Mouse (Mus musculus): ENCODE results near the gene Zfp691. TPM values are rescaled to one million over a fixed set of nuclear protein-coding genes. Genes with fewer than 3 reads are reported as not detected.

Gene Zfp691
- total RNA-seq, 2 experiments from 2014 or later: 16.8 to 26.4 TPM

DNA sequence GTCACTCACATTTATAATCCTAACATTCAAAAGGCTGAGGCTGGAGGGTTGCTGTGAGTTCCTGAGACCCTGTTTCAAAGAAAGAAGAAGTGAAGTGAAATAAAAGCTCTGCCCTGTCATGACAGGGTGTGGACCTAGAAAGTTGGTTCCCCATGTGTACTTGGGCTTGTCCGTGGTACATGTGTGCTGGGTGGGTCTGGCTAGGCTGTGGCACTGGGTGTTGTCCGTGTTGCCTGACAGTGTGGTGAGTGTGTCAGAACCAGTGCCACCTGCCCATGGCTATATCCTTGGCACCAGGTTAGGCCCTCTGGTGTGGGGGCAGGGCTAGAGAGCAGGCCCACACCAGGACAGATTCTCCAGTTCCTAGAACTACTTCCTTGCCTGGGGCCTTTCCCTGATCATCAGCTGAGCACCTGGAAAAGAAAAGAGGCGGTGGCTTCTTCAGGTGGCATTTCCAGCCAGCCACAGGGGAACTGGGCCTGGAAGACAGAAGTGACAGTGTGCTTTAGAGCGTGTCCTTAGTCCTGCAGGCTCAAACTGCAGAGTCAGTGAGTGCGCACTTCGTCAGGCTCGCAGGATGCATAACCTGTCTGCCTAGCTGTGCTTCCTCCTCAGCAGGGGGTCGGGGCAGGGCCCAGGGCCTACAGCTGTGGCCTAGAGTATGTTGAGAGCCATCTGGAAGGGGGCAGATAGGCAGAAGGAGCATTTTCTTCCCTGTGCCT lies 42.6 kb downstream of the Zfp691 start:
- Histone ChIP-seq H3K27ac (no peak overlapping the region), H3K4me3 (no peak overlapping the region)
- intact Hi-C loops (cut with DNase I): no loop called here
- DNase-seq: no peak
- TF ChIP-seq CTCF (IDR thresholded peaks at IDR 0.05): no peak

DNA sequence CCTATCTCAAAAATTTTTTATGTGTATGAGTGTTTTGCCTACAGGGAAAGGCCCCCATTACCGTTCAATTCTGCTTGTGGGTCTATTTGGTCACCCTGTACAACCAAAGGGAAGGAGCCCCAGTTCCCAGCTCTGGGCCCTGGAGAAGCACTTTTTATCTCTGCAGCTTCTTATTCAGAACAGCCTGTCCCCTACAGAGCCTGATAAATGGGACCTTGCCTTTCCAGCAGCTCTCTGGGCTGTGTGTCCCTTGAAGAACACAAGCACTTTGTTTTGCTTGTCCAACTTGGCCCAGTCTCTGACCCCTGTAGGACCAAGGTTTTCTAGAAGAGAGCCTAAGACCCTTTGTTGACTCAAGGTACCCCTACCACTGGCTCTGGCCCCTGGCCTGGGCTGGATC lies 44.9 kb downstream of the Zfp691 start:
- H3K4me3 ChIP-seq: no peak overlapping the region
- no peak for TF ChIP-seq CTCF (IDR thresholded peaks at IDR 0.05)
- no peak for DNase-seq
- H3K27ac ChIP-seq: no peak overlapping the region
- intact Hi-C loops (cut with DNase I): no loop called here

DNA sequence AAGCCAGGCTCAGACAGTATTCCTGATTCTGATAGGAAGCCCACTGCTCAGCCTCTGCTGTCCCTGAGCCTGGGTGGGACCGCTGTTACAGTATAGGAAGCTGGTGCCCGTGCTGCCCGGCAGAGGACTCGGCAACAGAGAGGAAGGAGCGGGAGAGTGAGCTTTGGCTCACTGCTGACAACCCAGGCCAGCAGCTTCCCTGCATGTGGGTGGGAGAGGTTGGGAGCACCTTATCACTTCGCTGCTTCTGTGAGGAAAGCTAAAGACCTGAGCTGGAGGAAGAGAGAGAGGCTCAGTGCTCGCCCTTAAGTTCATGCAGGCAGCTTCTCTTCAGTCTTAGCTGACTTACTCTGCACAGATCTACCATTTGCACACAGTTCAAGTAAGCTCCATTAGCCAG lies 45.4 kb downstream of the Zfp691 start:
- Histone ChIP-seq H3K27ac (no peak overlapping the region), H3K4me3 (no peak overlapping the region)
- DNase-seq: no peak
- intact Hi-C loops (cut with DNase I): no loop called here
- no peak for TF ChIP-seq CTCF (IDR thresholded peaks at IDR 0.05)

- no peak overlapping the region for H3K4me3 ChIP-seq
- no peak overlapping the region for H3K27ac ChIP-seq
- intact Hi-C loops (cut with DNase I): no loop called here
- no peak for TF ChIP-seq CTCF (IDR thresholded peaks at IDR 0.05)
- DNase-seq: no peak
Measured at GRCm38 (mm10) chr4:119127229-119127628, 46.8 kb downstream of the Zfp691 start.

DNA sequence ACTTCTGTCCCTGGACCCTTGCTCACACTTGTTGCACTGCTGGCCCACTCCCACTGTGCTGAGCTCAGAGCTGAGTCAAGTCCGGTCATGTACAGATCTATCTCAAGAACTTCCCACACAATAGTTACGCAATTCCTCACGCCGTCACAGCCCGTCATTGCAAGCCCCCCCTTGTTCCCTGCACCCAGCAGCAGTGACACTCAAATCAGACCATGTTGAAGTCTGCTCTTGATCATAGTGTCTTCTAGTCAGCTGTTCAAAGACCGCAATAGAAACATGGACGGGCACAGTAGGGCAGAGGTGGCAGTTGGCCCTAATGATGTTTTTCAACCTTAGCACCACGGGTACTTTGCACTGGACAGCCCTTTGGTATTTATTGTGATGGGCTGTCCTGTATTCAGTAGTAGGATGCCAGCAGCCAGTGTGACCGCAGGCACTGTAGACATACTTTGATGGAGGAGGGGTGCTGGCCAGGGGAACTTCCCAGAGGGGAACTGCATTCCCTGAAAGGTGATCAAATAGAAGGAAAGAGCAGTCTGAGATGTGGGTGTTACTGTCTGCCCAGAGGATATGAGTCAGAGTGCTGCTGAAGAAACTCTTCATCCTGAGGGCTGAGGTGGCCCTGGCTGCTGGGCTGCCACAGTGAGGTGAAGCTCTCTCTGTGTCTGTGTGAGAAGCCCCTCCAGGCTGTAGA lies 48.3 kb downstream of the Zfp691 start:
- no peak overlapping the region for H3K4me3 ChIP-seq
- intact Hi-C loops (cut with DNase I): no loop called here
- TF ChIP-seq CTCF (IDR thresholded peaks at IDR 0.05): no peak
- DNase-seq: no peak
- H3K27ac ChIP-seq: no peak overlapping the region

DNA sequence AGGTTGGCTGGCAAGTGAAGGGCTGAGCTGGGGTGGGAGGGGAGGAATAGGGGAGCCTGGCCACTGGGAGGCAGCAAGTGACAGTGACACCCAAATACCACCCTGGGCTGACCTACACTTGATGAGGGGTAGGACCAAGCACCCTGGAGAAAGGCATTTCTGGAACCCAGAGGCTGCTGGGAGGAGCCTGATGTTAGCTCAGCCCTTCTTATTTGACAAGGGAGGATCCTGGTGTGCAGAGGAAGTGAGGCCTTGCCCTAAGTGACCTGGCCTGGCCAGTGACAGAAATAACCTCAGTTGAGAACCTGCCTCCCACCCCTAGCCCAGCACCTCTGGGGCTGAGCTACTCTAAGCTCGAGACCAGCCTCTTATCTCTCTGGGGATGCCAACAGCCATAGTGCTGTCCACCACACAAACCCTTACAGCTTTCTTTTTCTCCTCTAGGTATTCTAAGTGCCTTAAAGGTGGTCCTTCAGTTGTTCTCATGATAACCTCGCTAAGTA lies 49.2 kb downstream of the Zfp691 start:
- H3K27ac ChIP-seq: no peak overlapping the region
- no peak overlapping the region for H3K4me3 ChIP-seq
- intact Hi-C loops (cut with DNase I): no loop called here
- no peak for TF ChIP-seq CTCF (IDR thresholded peaks at IDR 0.05)
- no peak for DNase-seq

DNA sequence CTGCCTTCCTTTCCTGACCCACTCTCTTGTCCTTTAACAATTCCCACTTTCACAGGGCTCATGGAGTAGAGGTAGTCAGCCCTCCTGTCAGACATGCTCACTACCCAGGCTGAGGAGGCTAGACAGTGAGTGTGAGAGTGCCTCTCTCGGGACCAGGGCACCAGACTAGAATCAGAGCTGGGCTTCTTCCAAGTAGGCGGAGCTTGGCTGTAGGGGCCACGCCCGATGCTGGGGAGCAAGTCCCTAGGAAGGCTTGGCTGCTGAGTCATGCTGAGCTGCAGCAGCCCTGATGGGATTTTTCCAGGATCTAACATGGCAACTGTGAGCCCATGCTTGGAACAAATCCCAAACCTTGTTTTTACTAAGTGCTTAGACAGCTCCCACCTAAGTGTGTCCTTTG lies 52.7 kb downstream of the Zfp691 start:
- TF ChIP-seq CTCF (IDR thresholded peaks at IDR 0.05): no peak
- Histone ChIP-seq H3K27ac (no peak overlapping the region), H3K4me3 (no peak overlapping the region)
- DNase-seq: peak; percentile 83
- intact Hi-C loops (cut with DNase I): no loop called here

DNA sequence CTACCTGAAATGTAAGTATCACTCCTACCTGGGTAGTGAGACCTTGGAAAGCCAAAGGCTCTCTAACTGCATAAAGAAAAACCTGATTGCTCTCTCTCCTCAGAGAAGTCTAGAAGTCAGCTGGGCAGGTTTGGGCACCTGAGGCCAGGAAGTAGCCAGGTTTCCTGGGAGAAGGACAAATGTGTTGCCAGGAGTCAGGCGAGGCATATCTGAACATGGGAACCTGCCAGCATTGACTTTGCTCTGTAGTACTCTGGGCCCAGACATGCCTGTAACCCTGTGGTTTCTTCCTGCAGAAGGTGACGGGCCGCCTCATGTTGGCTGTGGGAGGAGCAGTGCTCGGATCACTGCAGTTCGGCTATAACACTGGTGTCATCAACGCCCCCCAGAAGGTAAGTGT lies 53.9 kb downstream of the Zfp691 start:
- intact Hi-C loops (cut with DNase I): no loop called here
- no peak overlapping the region for H3K27ac ChIP-seq

More for the DNA sequence above, 53.9 kb downstream of the Zfp691 start:
- no peak for DNase-seq
- no peak for TF ChIP-seq CTCF (IDR thresholded peaks at IDR 0.05)
- H3K4me3 ChIP-seq: no peak overlapping the region

Small RNA genes lying within 50 kb of the gene (microRNA-seq; reads per million reads assigned to microRNA genes)
- gene Mir1957a: not detected

Other genes with a start within 250 kb of the Zfp691 start
- not detected for gene Olfr1328, start 235.6 kb downstream of the Zfp691 start, total RNA-seq (2021)
- under 1 TPM; 0.28 to 0.64 TPM for gene Lao1, start 212.6 kb downstream of the Zfp691 start, total RNA-seq (2021)
- 1 to 10 TPM; 5.1 to 6.3 TPM for gene Slc2a1, start 65.5 kb downstream of the Zfp691 start, total RNA-seq (2021)
- not detected for gene Ermap, start 15.8 kb upstream of the Zfp691 start, total RNA-seq (2021)
- 10 to 100 TPM in 1 of 2 experiments, 1 to 10 TPM in 1; 9.7 to 11.9 TPM for gene Svbp, start 21.1 kb upstream of the Zfp691 start, total RNA-seq (2021)
- not detected for gene Tmem269, start 44.0 kb upstream of the Zfp691 start, total RNA-seq (2021)
- 10 to 100 TPM; 27.8 to 29.7 TPM for gene AU022252, start 58.5 kb upstream of the Zfp691 start, total RNA-seq (2021)
- gene P3h1, start 58.7 kb upstream of the Zfp691 start, total RNA-seq (2021): 10 to 100 TPM in 1 of 2 experiments, 1 to 10 TPM in 1; 9.6 to 12.7 TPM
- gene Cldn19, start 81.2 kb upstream of the Zfp691 start, total RNA-seq (2021): 1 to 10 TPM in 1 of 2 experiments, under 1 TPM in 1; 0.86 to 1.1 TPM
- 100 to 1,000 TPM; 664 to 696 TPM for gene Ybx1, start 120.4 kb upstream of the Zfp691 start, total RNA-seq (2021)
- gene Ppih, start 146.4 kb upstream of the Zfp691 start, total RNA-seq (2021): 1 to 10 TPM; 8.1 to 9.6 TPM
- not detected for gene Ccdc30, start 241.3 kb upstream of the Zfp691 start, total RNA-seq (2021)
- gene Ppcs, start 248.2 kb upstream of the Zfp691 start, total RNA-seq (2021): 1 to 10 TPM; 4.0 to 5.0 TPM
- gene Zmynd12, start 248.6 kb upstream of the Zfp691 start, total RNA-seq (2021): not detected